Mouse (Mus musculus): Measurements from ENCODE around the gene B3gat3.

Gene B3gat3

DNA sequence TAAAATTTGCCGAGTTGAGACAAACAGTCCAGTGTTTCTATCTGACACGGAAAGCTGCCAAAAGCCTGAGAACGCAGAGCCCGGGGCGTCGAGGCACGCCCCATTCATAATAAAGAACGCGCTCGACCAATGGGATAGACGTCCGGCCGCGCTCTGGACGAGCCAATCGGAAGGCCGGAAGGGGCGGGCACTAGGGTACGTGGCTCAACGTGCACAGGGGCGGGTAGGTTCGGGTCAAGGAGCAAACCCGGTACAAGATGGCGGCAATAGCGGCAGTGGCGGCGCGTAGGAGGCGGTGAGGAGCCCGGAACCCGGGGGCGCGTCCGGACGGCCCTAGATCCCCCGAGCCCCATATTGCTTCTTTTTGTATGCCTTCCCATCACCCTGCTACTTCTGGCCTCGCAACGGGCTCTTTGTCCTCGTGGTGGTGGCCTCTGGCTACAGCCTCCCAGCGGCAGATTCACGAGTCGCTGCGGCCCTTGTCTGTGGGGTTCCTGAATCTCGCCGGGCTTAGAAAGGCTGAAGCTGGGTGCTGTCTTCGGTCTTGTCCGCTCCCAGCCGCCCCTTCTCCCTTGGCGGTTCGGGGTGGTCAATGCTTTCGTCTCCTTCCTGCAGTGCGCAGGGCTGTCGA is 22.2 kb upstream of the B3gat3 start, which contains the start of gene Ganab:
Ganab (plus strand) TSS at position 207 of the 631 bp plus-strand sequence.
- peak; percentile 98 for ATAC-seq (ENCODE audit: low TSS enrichment)

DNA sequence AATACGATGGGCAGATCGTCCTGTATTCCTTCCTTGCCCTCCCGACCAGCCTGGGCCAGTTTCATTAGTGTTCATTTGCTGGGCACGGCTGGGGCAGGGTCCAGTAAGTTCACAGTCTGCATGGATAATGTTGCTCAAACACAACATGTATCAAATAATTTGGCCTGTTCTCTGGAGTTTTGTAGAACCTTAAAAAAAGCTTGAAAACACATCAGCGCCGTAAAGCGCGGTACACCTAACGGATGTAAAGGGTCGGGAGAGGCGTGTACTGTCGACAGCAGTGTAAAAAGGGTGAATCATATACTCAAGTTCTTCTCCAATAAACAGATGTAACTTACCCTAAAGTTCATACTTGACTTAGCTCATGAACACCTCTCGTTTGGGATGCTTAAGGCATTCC is 21.6 kb upstream of the B3gat3 start:
- no peak for ATAC-seq (ENCODE audit: low TSS enrichment)

DNA sequence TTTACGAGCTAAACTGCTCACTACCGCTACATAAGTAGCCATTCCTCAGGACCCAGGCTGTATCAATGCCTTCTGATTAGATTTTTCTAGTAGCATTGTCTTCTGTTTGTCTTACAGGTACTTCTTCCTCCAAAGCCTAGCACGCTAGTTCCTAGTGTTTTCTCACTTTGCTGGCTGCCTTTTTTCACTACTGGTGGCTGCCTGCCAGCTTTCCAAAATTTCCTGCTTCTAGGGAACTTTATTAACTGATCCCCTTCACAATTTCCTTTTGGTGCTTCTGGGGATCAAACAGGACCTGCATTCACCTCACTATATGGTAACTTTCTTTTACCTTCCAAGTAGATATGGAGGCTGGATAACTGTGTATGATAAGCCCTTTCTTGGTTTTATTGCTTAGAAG is 21.1 kb upstream of the B3gat3 start:
- ATAC-seq (ENCODE audit: low TSS enrichment): no peak

DNA sequence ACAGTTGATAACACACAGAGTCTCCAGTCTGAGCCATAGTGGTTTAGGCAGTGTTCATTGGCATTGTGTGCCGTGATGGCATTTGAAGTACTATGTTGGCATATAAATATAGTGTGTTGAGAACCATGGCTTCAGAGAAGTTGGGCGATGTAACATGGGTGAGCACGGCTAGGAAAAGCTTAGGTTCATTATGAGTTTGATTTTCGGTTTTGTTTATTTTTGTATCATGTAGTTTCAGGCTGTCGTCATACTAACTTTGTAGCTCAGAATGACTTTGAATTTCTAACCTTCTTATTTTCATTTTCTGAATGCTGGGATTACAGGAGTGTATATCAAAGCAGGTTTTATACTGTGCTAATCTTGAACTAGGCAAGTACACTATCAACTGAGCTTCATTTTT is 16.8 kb upstream of the B3gat3 start:
- ATAC-seq (ENCODE audit: low TSS enrichment): no peak

DNA sequence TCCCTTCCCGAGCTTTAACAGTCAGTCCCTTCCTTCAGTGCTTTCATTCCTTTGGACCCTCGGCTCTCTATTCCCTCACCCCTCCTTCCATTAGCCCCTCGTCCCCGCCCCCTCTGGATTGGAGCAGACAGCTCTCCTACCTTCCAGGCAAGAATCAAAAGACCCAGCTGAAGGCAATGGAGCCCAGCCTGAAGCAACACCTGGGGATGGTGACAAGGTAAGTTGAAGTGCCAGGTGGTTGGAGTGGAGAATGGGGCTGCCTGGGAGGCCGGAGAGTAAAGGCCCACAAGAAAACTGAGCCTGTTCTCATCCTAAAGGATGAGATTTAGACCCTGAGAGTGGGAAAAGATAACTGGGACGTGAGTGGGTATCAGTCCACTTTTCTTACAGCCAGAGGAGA is 11.6 kb upstream of the B3gat3 start:
- no peak for ATAC-seq (ENCODE audit: low TSS enrichment)

DNA sequence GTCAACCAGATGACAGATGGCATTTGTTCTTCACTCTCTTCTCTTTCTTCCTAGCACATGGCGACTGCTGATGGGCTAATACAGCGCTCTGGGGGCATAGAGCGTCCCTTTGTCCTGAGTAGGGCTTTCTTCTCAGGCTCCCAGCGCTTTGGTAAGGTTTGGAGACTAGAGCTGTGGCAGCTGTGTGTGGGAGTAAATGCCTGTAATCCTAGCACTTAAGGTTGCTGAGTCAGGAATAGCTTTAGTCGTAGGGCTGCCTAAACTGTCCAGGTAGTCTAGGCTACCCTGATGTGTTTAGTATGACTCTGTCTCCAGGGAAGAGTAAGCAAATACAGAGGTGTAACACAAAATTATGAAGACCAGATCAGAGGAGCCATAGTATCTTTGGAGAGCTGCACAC is 8.4 kb upstream of the B3gat3 start:
- ATAC-seq (ENCODE audit: low TSS enrichment): peak; percentile 65

DNA sequence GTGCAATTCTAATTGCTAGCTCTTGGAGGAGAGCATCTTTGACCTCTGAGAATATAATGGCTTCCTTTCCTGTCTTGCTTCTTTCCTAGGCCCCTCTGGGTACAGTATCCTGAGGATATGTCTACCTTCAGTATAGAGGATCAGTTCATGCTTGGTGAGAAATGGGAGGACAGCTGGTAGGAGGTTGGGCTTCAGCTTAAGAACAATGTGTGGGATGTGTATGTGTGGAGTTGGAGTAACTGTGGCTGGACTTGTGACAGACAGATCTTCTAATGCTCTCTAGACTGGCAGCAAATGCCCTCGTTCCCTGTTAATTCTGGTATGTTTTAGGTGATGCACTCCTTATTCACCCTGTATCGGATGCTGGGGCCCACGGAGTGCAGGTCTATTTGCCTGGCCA is 6.0 kb upstream of the B3gat3 start:
- ATAC-seq (ENCODE audit: low TSS enrichment): peak; percentile 86

DNA sequence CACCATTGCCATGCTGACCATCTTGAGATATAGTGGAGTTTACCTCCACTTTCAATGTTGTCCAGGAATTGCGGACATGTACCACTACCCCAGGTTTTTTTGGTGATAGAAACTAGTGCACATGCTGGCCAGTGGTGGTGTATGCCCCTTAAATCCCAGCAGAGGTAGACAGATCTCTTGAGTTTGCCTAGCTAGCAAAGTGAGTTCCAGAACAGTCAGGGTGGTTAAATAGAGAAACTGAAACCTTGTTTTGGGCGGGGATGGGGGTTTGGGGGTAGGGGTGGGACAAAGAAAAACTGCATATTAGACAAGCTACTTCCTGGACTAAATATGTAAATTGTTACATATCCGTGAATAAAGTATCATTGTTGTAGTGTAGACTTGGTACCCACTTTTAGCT is 1.2 kb upstream of the B3gat3 start:
- ATAC-seq (ENCODE audit: low TSS enrichment): no peak

DNA sequence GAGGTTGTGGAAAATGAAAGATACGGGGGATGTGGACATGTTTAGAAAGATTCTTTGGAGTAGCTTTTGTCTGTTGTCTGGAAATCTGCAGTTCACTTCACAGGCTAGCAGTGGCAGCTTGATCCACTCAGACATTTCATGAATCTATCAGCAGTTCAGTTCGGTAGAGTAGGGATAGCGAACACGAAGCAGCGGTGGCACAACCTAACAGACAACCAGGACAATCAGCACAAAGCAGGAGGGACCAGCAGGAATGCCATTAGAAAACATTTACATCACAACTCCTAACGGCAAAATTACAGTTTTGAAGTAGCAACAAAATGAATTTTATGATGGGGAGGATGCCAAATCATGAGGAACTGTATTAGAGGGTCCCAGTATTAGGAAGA is 496 bp upstream of the B3gat3 start:
- no peak for ATAC-seq (ENCODE audit: low TSS enrichment)

DNA sequence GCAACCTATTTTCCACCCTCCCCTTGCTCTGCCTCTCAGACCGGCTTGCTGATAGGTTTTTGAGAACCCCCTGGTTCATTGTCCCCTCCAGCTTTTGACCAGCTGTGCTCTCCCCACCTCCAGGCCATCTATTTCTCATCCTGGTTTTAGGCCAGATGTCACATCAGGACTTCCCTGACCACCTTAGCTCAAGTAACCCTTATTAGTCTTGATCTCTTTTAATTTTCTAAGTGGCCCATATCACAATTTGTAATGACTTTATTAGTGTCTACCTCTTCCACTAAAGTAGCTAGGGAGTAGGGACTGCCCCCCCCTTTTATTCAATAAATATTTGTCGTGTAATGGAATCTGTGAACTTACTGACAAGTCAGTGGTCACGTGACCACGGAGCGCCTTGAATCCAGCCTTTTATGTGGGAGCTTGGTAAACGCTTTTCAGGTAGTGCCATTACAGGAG is 690 bp downstream of the B3gat3 start:
- ATAC-seq (ENCODE audit: low TSS enrichment): peak; percentile 14; the same call in 1 of the 2 replicates

DNA sequence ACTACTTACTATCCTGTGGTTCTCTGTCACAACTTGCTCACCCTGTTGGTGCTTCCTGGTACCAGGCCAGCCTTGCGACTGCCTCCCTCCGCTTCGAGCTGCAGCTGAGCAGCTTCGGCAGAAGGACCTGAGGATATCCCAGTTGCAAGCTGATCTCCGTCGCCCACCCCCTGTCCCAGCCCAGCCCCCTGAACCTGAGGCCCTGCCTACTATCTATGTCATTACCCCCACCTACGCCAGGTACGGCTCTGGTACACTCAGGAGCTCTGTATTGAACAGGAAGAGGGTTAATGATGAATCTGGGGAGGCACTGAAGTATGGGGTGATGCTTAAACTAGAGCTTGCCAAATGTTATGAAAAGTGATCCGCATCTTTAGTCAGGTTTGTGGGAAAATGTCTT is 1.6 kb downstream of the B3gat3 start:
- no peak for ATAC-seq (ENCODE audit: low TSS enrichment)

DNA sequence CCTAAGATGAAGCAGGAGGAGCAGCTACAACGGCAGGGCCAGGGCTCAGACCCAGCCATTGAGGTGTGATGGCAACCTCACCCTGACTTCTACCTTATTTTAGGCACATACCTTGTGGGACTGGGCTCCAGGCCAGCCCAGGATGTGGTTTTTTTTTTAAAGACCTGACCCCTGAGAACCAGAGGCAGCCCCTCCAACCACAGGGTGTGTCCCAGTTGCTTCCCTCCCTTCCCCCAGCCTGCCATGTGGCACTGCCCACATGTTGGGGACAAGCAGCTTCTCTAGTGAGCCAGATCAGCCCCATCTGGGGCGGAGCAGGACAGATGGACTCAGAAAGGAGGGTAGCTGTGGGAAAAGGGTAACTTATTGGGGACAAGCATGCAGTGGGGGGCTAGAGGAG is 6.6 kb downstream of the B3gat3 start:
- peak; percentile 10; the same call in 1 of the 2 replicates for ATAC-seq (ENCODE audit: low TSS enrichment)

DNA sequence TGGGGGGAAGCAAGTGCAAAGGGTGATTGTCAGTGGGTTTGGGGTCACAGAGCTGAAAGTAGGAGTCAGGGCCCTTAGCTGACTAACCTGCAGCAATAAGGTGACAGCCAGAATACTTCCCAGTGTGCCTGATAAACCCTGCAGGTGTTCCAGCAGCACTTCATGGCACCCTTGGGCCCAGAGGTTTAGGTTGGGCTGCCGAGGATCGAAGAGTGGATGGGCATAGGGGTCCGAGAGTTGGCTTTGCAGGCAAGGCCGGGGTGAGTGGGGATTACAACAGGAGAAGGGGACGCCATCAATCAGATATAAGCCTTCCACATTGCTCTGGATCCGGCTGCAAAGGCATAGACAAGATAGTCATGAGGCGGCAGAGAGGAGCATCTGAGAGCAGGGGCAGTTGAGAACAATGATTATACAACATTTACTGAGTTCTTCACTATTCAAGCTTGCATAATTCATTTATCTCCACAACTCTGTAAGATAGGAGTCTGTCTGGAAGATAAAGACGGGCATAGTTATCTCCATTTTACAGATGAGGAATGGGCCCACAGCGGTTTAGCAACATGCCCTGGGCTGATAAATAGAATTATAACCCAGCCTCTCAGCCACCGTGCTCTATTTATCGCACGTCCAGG is 7.8 kb downstream of the B3gat3 start:
- peak; percentile 55; the same call in 1 of the 2 replicates for ATAC-seq (ENCODE audit: low TSS enrichment)

DNA sequence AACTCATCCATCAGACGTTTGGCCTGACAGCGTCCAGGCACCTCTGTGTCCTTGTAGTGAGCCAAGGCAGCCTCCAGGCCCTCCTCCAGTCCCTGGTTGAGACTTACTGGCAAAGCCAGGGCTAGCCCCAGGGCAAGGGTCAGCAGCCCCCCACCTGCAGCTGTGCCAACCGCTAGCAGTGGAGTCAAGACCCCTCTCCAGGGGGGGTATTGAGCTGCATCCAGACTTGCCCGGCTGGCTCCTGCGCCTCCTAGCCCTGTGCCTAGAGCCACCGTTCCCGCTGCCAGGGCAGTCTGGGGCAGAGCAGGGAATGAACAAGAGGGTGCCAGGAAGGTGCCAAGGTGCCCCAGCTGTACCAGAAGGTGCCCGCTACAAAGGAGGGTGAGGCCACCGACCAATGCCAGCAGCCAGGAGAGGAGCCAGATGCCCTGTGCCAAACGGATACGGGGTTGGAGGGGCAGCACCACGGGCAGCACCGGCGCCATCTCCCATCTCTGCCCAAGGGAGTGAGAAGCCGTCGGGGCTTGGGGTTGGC is 8.6 kb downstream of the B3gat3 start:
- no peak for ATAC-seq (ENCODE audit: low TSS enrichment)

DNA sequence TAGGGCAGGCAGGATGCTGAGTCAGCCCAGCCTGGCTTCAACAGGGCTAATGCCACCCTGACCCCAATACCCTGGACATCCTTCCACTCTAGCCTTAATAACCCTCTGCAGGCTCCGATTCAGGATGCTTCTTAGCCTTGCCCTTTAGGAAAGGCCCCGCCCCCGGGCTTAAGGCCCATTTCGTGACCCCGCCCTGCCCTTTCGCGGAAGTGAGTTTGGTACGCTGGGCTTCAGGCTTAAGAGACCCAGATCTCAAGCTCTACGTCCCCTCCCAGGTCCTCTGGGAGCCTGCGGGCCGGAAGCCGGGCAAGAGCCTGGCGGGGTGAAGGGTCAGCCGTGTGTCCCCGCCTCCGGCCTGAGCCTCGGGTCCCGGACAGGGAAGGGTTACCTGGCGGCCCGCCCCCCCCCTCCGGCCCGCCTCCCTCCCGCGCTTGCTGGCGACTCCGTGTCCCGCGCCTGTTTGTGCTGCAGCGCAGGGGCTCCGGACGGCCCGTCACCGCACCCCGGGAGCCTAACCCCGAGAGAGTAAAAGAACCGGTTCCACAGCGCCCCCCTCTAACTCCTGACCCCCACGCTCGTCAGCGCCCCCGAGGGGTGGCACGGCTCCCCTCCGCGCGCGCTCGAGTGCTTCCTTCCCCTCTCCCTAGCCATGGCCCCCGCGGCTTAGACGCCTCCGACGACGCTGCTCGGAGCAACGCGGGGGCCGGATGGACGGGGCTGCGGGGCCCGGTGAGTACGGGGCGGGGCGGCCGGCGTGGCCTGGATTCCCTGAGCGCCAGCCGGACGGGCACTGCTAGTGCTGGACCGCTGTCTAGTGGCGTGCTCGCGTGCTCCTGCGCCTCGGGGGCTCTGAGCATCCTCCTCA is 9.3 kb downstream of the B3gat3 start, which contains the start of the genes Rom1 and Eml3:
Rom1 (minus strand) TSS at position 133 of the 865 bp plus-strand sequence.
Eml3 (plus strand) TSS at position 329 of the 865 bp plus-strand sequence.
- peak; percentile 25 for ATAC-seq (ENCODE audit: low TSS enrichment)

DNA sequence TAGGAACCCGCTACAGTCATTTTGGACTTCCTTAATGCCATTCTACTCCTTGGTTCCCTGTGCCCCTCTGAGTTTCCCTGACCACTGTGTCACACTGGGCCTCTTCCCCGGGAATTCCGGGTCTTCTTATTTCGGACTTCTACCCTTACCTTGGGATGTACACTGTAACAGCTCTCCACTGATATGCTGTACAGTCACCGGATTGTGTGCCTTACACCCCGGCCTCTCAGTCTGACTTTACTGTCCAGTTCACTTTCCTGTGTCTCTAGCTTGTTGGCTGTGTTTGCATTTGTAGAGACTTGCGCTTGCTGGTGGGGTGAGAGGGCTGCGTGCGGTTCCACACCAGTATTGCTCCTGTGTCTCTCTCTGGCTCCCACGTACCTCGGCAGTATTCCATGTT is 9.9 kb downstream of the B3gat3 start:
- ATAC-seq (ENCODE audit: low TSS enrichment): no peak

DNA sequence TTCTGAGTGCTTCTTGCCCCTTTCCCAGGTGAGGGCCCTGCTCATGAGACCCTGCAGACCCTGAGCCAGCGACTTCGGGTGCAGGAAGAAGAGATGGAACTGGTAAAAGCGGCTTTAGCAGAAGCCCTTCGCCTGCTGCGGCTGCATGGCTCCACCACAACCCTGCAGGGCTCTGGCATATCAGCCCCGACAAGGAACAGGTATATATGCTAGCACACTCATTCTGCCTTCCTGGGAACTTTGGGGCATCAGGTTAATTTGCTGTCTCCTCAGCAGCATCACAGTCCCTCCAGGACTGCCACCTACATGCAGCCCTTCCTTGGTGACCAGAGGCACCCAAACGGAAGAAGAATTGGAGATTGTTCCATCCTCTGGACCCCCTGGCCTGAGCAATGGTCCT is 10.6 kb downstream of the B3gat3 start:
- ATAC-seq (ENCODE audit: low TSS enrichment): no peak

DNA sequence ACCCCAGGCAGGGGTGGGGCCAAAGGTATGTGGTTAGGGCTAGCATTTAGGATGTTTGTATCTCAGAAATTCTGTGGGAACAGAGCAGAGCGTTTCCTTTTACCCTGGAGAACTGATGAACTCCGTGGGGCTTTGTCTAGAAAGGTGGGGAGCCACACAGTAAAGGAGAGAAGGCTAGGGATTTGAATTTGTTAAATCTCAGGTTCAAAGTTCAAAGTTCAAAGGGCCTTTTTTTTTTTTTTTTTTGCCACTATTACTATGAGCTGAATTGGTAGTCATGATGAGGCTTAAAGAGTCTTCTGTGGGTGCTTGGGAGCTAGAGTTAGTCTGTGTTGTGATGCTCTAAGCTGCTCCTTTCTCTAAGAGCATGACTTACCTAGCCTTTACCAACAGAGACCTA is 16.6 kb downstream of the B3gat3 start:
- no peak for ATAC-seq (ENCODE audit: low TSS enrichment)

DNA sequence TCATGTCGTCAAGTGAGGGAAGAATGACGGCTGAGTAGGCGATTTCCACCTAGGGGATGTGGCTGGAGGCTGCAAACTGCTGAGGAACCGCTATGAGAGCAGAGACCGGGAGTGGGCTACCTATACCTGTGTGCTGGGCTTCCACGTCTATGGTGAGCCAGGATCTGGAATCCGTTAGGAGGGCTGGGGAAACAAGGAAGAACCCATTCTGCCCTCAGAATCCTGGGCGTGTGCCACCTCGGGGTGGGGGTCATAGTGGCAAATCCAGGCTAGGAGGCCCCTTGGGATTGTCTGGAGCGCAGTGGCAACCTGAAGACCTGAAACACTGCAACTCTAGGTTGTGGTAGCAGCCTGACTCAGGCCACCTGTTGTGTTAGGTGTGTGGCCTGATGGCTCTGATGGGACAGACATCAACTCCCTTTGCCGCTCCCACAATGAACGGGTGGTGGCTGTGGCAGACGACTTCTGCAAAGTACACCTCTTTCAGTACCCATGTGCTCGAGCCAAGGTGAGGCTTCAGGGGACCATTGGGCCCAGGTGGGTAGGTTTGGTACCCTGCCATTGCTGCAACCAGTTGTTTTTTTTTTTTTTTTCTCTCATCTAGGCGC is 20.5 kb downstream of the B3gat3 start:
- ATAC-seq (ENCODE audit: low TSS enrichment): no peak

DNA sequence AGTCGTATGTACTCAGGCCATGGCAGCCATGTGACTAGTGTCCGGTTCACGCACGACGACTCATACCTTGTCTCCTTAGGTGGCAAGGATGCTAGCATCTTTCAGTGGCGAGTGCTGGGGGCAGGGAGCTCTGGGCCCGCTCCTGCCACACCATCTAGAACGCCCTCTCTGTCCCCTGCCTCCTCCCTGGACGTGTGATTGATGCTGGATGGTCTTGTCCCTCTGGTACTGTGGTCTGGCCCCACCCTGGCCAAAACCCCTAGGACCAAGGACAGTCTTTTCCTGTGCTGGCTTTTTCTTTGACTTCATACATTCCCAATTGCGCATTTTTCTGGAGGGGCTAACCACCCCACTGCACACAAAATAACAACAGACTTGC is 21.0 kb downstream of the B3gat3 start:
- no peak for ATAC-seq (ENCODE audit: low TSS enrichment)

DNA sequence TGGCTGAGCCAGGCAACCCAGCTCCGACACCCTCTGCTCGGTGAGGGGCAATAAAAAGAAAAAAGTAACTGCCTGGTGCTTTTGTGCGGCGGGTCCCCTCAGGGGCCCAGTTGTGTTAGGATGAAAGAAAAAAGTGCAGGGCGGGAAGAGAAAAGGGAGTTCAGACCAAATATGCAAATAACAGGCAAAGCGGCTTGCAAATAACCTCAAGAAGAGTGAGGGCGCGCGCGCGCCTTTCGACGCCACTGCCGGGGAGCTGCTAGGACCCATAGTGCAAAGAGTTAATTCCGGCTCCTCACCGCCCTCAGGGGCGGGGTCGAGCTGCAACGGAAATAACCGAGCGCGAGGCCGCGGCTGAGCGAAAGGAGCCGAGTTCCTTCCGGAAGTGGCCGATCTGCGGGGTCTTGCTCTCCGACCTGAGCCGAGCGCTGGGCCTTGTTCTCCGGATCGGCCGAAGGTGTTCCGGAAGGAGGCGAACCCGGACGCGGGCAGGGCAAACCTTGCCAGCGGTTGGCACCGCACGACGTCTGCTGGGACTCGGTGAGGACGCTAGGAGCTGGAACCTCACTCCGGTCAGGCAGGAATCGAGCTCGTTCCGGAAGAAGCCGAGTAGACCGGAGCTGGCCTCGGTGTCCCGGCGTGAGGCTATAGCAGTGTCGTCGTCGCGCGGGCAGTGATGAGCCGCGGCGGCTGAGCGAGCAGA is 21.5 kb downstream of the B3gat3 start, which contains the start of gene Mta2:
Mta2 (plus strand) TSS at position 361 of the 703 bp plus-strand sequence.
- peak; percentile 92 for ATAC-seq (ENCODE audit: low TSS enrichment)

Data from frontal cortex, adult (tissue).